Mouse (Mus musculus): ENCODE results near the gene Sox15. TPM values are rescaled to one million over a fixed set of nuclear protein-coding genes. Genes with fewer than 3 reads are reported as not detected.

Gene Sox15
- polyA plus RNA-seq, 2 experiments from 2014 or later: 0.81 TPM; not detected in 1

DNA sequence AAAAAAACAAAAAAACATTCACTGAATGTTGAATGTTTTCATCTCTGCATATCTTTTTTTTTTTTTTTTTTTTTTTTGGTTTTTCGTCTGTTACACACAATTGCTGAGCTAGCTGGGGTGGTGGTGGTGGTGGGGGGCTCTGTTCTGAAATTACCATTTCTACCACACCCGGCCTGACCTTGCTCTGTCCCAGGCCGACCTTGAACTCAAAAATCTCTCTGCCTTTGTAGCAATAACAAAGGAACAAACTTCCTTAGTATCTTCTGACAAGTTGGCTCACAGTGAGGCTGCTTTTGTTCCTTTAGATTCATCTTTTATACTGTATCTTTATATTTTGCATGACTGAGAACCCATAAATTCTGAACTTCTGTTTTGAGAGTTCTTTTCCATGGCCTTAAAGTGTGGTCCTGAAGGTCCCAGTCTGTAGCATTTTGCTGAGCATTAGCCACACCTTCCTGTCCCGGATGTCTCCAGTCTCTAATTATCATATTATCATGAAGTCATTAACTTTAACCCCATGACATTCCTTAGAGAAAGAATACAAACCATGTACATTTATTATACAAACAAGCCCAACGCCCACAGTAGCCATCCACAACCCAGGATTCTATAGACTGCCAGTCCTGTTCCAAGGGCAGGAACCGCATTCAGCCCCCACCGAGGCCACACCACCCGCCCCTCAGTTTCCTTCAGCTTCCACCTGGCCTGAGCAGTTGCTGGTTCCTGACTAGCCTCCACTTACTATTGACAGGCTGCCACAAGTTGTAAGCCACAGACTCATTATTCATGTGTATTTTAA is 48.9 kb downstream of the Sox15 start:
- no peak for ATAC-seq

DNA sequence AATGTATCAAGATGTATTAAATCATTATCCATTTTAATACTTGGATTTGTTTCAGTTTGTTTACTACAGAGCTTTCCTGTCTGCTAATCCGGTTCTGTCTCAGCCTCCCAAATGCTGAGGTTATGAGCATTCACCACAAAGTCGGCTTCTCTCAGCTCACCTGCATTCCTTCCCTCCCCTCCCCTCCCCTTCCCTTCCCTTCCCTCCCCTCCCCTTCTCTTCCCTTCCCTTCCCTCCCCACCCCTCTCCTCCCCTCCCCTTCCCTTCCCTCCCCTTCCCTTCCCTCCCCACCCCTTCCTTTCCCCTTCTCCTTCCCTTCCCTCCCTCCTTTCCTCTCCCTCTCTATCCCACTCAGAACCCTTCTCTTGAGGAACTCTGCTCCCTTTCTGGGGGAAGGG is 49.5 kb downstream of the Sox15 start:
- no peak for ATAC-seq

Other genes starting within 250 kb of the Sox15 start
- 10 to 100 TPM; 30.7 to 32.6 TPM for gene Kdm6b, start 241.6 kb upstream of the Sox15 start, polyA plus RNA-seq (2017; shearing (Covaris generic))
- under 1 TPM in 1 of 2 experiments, not detected in 1; 0.09 TPM for gene Dnah2, start 106.2 kb upstream of the Sox15 start, polyA plus RNA-seq (2017; shearing (Covaris generic))
- gene Efnb3, start 95.1 kb upstream of the Sox15 start, polyA plus RNA-seq (2017; shearing (Covaris generic)): under 1 TPM; 0.27 to 0.37 TPM
- gene Wrap53, start 75.1 kb upstream of the Sox15 start, polyA plus RNA-seq (2017; shearing (Covaris generic)): 10 to 100 TPM; 23.0 to 31.9 TPM
- 100 to 1,000 TPM; 307 to 416 TPM for gene Trp53, start 75.0 kb upstream of the Sox15 start, polyA plus RNA-seq (2017; shearing (Covaris generic))
- not detected for gene Atp1b2, start 49.4 kb upstream of the Sox15 start, polyA plus RNA-seq (2017; shearing (Covaris generic))
- not detected for gene Shbg, start 37.4 kb upstream of the Sox15 start, polyA plus RNA-seq (2017; shearing (Covaris generic))
- not detected for gene Sat2, start 33.3 kb upstream of the Sox15 start, polyA plus RNA-seq (2017; shearing (Covaris generic))
- 10 to 100 TPM; 11.0 to 11.2 TPM for gene Fxr2, start 22.3 kb upstream of the Sox15 start, polyA plus RNA-seq (2017; shearing (Covaris generic))
- gene Mpdu1, start 7.3 kb downstream of the Sox15 start, polyA plus RNA-seq (2017; shearing (Covaris generic)): 10 to 100 TPM; 34.8 to 85.1 TPM
- gene Cd68, start 10.8 kb downstream of the Sox15 start, polyA plus RNA-seq (2017; shearing (Covaris generic)): 1 to 10 TPM; 3.0 to 5.8 TPM
- 100 to 1,000 TPM; 166 to 236 TPM for gene Eif4a1, start 17.1 kb downstream of the Sox15 start, polyA plus RNA-seq (2017; shearing (Covaris generic))
- gene Senp3, start 26.8 kb downstream of the Sox15 start, polyA plus RNA-seq (2017; shearing (Covaris generic)): 10 to 100 TPM; 31.6 to 47.4 TPM
- not detected for gene Tnfsf13, start 30.5 kb downstream of the Sox15 start, polyA plus RNA-seq (2017; shearing (Covaris generic))
- under 1 TPM in 1 of 2 experiments, not detected in 1; 0.23 TPM for gene Tnfsf12, start 40.5 kb downstream of the Sox15 start, polyA plus RNA-seq (2017; shearing (Covaris generic))
- not detected for gene Tnfsfm13, start 40.8 kb downstream of the Sox15 start, polyA plus RNA-seq (2017; shearing (Covaris generic))
- 10 to 100 TPM; 25.6 to 36.0 TPM for gene Polr2a, start 103.3 kb downstream of the Sox15 start, polyA plus RNA-seq (2017; shearing (Covaris generic))
- not detected for gene Slc35g3, start 106.7 kb downstream of the Sox15 start, polyA plus RNA-seq (2017; shearing (Covaris generic))
- 10 to 100 TPM; 11.2 to 11.8 TPM for gene Zbtb4, start 110.6 kb downstream of the Sox15 start, polyA plus RNA-seq (2017; shearing (Covaris generic))
- gene Chrnb1, start 140.6 kb downstream of the Sox15 start, polyA plus RNA-seq (2017; shearing (Covaris generic)): 1 to 10 TPM; 2.9 to 4.5 TPM
- not detected for gene Fgf11, start 146.5 kb downstream of the Sox15 start, polyA plus RNA-seq (2017; shearing (Covaris generic))
- not detected for gene Tmem102, start 150.3 kb downstream of the Sox15 start, polyA plus RNA-seq (2017; shearing (Covaris generic))
- not detected for gene Gm39566, start 160.0 kb downstream of the Sox15 start, polyA plus RNA-seq (2017; shearing (Covaris generic))
- not detected for gene Spem2, start 163.2 kb downstream of the Sox15 start, polyA plus RNA-seq (2017; shearing (Covaris generic))
- gene Spem1, start 166.9 kb downstream of the Sox15 start, polyA plus RNA-seq (2017; shearing (Covaris generic)): under 1 TPM in 1 of 2 experiments, not detected in 1; 0.42 TPM
- 1 to 10 TPM; 1.1 to 1.2 TPM for gene Nlgn2, start 182.5 kb downstream of the Sox15 start, polyA plus RNA-seq (2017; shearing (Covaris generic))
- gene Tmem256, start 183.2 kb downstream of the Sox15 start, polyA plus RNA-seq (2017; shearing (Covaris generic)): 100 to 1,000 TPM in 1 of 2 experiments, 10 to 100 TPM in 1; 93.2 to 114 TPM
- 10 to 100 TPM; 22.4 to 33.5 TPM for gene Plscr3, start 191.1 kb downstream of the Sox15 start, polyA plus RNA-seq (2017; shearing (Covaris generic))
- gene Tnk1, start 203.4 kb downstream of the Sox15 start, polyA plus RNA-seq (2017; shearing (Covaris generic)): not detected
- gene Tmem95, start 222.7 kb downstream of the Sox15 start, polyA plus RNA-seq (2017; shearing (Covaris generic)): not detected
- gene Kctd11, start 226.1 kb downstream of the Sox15 start, polyA plus RNA-seq (2017; shearing (Covaris generic)): 1 to 10 TPM in 1 of 2 experiments, not detected in 1; 1.1 TPM
- 100 to 1,000 TPM; 256 to 383 TPM for gene Acap1, start 240.2 kb downstream of the Sox15 start, polyA plus RNA-seq (2017; shearing (Covaris generic))
- gene 2810408A11Rik, start 245.7 kb downstream of the Sox15 start, polyA plus RNA-seq (2017; shearing (Covaris generic)): 1 to 10 TPM; 1.6 to 2.0 TPM
- gene Neurl4, start 245.8 kb downstream of the Sox15 start, polyA plus RNA-seq (2017; shearing (Covaris generic)): 1 to 10 TPM; 8.3 to 9.1 TPM

Data from CD4-positive, CD25-positive, alpha-beta regulatory T cell, adult 4 months (primary cell).